Mouse (Mus musculus) spleen, adult 18-20 months (tissue): ENCODE results near the gene Smim13.
A peak's percentile ranks its signal among the peaks of the same experiment; 100 is the strongest.
"Not testable (repeated sequence)": the region's sequence is repeated elsewhere in the genome, so short reads cannot be mapped to it uniquely, and the experiment has no call there.

Experiments
- DNase-seq, 2 experiments: peaks; one replicate each; pipeline ENCODE4 v3.0.0; 2022; ENCODE audit warnings: mixed read lengths in 2 of 2

Gene Smim13

GRCm38 (mm10) chr13:41238035-41238804, 11.4 kb upstream of the Smim13 start:
- DNase-seq, result no peak

GRCm38 (mm10) chr13:41238805-41239130, 10.9 kb upstream of the Smim13 start:
- DNase-seq, result no peak

GRCm38 (mm10) chr13:41241557-41241956, 8.1 kb upstream of the Smim13 start:
- DNase-seq, result no peak

GRCm38 (mm10) chr13:41244306-41244830, 5.3 kb upstream of the Smim13 start:
- DNase-seq, result no peak

- DNase-seq, result no peak
Observed at GRCm38 (mm10) chr13:41248751-41249520, 708 bp upstream of the Smim13 start.

- DNase-seq, result no peak
Observed at GRCm38 (mm10) chr13:41250318-41250981, 806 bp downstream of the Smim13 start.

GRCm38 (mm10) chr13:41251232-41251631, 1.6 kb downstream of the Smim13 start:
- DNase-seq, result not testable (repeated sequence)

- DNase-seq, result no peak
Observed at GRCm38 (mm10) chr13:41251667-41252066, 2.0 kb downstream of the Smim13 start.

- DNase-seq, result no peak
Observed at GRCm38 (mm10) chr13:41252141-41252540, 2.5 kb downstream of the Smim13 start.

GRCm38 (mm10) chr13:41252736-41253135, 3.1 kb downstream of the Smim13 start:
- no peak for DNase-seq

- DNase-seq, result no peak
Observed at GRCm38 (mm10) chr13:41256126-41256525, 6.5 kb downstream of the Smim13 start.

- no peak for DNase-seq
Observed at GRCm38 (mm10) chr13:41256962-41257361, 7.3 kb downstream of the Smim13 start.

GRCm38 (mm10) chr13:41257851-41258250, 8.2 kb downstream of the Smim13 start:
- DNase-seq, result no peak

GRCm38 (mm10) chr13:41261617-41262016, 12.0 kb downstream of the Smim13 start:
- not testable (repeated sequence) for DNase-seq

- no peak for DNase-seq
Observed at GRCm38 (mm10) chr13:41263304-41264006, 13.8 kb downstream of the Smim13 start.

GRCm38 (mm10) chr13:41267827-41268408, 18.3 kb downstream of the Smim13 start:
- DNase-seq, result no peak

- no peak for DNase-seq
Observed at GRCm38 (mm10) chr13:41273927-41274650, 24.4 kb downstream of the Smim13 start, which contains the start of gene Gm17364. Gm17364 (minus strand) TSS chr13:41273977.

- no peak for DNase-seq
Observed at GRCm38 (mm10) chr13:41280696-41281095, 31.1 kb downstream of the Smim13 start.

GRCm38 (mm10) chr13:41283256-41283655, 33.6 kb downstream of the Smim13 start:
- peak in 1 of 2 experiments; percentile 67 for DNase-seq

GRCm38 (mm10) chr13:41285448-41285847, 35.8 kb downstream of the Smim13 start:
- no peak for DNase-seq

- no peak for DNase-seq
Observed at GRCm38 (mm10) chr13:41286285-41286684, 36.6 kb downstream of the Smim13 start.
